Mouse (Mus musculus) embryo, embryonic 11 days (tissue): ENCODE data around the gene Olfr612.
"Not testable (repeated sequence)": the region's sequence is repeated elsewhere in the genome, so short reads cannot be mapped to it uniquely, and the experiment has no call there.

Source experiments
- DNase-seq: peaks from one replicate; pipeline ENCODE4 v3.0.0-alpha.2; 2015

The Olfr612 gene

GRCm38 (mm10) chr7:103542617-103543016 lies at the start of gene Olfr612:
Olfr612 (minus strand) TSS chr7:103542717.
- not testable (repeated sequence) for DNase-seq

GRCm38 (mm10) chr7:103589803-103590202 lies 47.3 kb upstream of the Olfr612 start, which contains the start of gene Olfr618:
Olfr618 (plus strand) TSS chr7:103590103.
- no peak for DNase-seq

- DNase-seq = no peak
These were observed 30.2 kb upstream of the Olfr612 start, which contains the start of gene Olfr617 for GRCm38 (mm10) chr7:103572761-103573160. Olfr617 (plus strand) TSS chr7:103573061.

- DNase-seq = no peak
These were observed 26.5 kb upstream of the Olfr612 start, which contains the start of gene Olfr616 for GRCm38 (mm10) chr7:103569043-103569442. Olfr616 (minus strand) TSS chr7:103569143.

GRCm38 (mm10) chr7:103555779-103556178 lies 13.3 kb upstream of the Olfr612 start, which contains the start of gene Olfr615:
Olfr615 (plus strand) TSS chr7:103556079.
- no peak for DNase-seq

- DNase-seq = no peak
These were observed 5.3 kb upstream of the Olfr612 start, which contains the start of gene Olfr613 for GRCm38 (mm10) chr7:103547774-103548173. Olfr613 (plus strand) TSS chr7:103548074.

GRCm38 (mm10) chr7:103520746-103521145 lies 21.8 kb downstream of the Olfr612 start, which contains the start of gene Olfr611:
Olfr611 (minus strand) TSS chr7:103520846.
- not testable (repeated sequence) for DNase-seq

- DNase-seq = no peak
These were observed 30.5 kb downstream of the Olfr612 start, which contains the start of gene Olfr610 for GRCm38 (mm10) chr7:103512022-103512421. Olfr610 (minus strand) TSS chr7:103512122.

- no peak for DNase-seq
These were observed 44.6 kb downstream of the Olfr612 start, which contains the start of gene Olfr609 for GRCm38 (mm10) chr7:103497962-103498361. Olfr609 (minus strand) TSS chr7:103498062.
